Mouse (Mus musculus) adrenal gland, postnatal 0 days (tissue): ENCODE measurements around the gene Plekhh1. TPM values are rescaled to one million over a fixed set of nuclear protein-coding genes. Genes with fewer than 3 reads are reported as not detected.

ENCODE experiments used
- polyA plus RNA-seq: library from polyadenylated mRNA; unstranded; fragments of >200 nt; fragmentation: Nextera tagmentation; extraction: Ambion mirVana; gene quantifications from 2 replicates; pipeline ENCODE4 v1.2.1, GENCODE M21; 2015

Gene Plekhh1
- polyA plus RNA-seq: 0.79 and 0.93 TPM in 2 replicates

GRCm38 (mm10) chr12:79028911-79029861 is at the start of gene Plekhh1:
TSS of gene Plekhh1 (plus strand) at chr12:79029163.

GRCm38 (mm10) chr12:79007126-79007753 is 21.7 kb upstream of the Plekhh1 start, which contains the start of gene Tmem229b:
TSS of gene Tmem229b (minus strand) at chr12:79007627.

GRCm38 (mm10) chr12:79089182-79089812 is 60.3 kb downstream of the Plekhh1 start, which contains the start of gene Pigh:
TSS of gene Pigh (minus strand) at chr12:79089651.

DNA sequence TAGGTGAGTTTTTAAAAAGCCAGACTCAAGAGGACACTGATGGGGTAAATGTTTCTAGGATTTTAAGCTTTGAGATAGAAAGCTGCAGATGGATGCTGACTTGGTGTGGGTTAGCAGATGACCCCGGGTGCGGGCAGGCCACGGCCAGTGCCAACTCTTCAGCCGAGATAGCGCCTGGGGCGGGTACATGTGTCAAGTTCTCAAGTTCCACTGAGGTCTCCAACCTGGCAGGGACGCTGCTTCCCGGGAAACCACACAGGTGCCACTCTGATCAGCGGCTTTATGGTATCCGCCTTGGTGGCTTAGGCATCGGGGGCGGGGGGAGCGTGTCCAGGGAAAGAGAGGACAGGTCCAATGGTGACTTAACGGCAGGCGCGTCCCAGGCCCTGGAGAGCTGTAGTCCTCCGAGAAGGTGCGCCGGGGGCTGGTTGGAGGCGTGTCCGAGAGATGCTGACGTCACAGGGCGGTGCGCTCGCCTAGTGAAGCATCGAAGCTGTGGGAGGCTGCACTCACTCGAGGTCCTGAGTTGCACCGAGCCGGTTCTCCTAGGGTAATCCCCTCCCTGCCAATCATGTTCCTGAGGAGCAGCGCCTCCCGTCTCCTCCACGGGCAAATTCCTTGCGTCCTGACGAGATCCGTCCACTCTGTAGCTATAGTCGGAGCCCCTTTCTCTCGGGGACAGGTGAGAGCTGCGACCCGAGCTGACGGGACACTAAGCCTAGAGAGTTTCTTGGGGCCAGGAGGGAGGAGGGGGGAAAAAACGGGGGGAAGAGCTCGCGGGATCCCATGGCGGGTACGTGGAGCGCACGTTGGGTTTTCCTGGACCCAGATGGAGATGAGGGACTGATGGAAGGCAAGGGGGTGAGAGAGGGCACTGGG is 101.6 kb downstream of the Plekhh1 start, which contains the start of gene Arg2:
Gene Arg2 (plus strand): TSS at position 479 of the 879 bp plus-strand sequence.

Other genes with a start within 250 kb of the Plekhh1 start
- gene Atp6v1d, start 167.5 kb upstream of the Plekhh1 start, polyA plus RNA-seq: 71.0 and 81.4 TPM in 2 replicates
- gene Eif2s1, start 167.3 kb upstream of the Plekhh1 start, polyA plus RNA-seq: 98.9 and 133 TPM in 2 replicates
- 1.2 and 2.0 TPM in 2 replicates for gene Plek2, start 122.2 kb upstream of the Plekhh1 start, polyA plus RNA-seq
- gene Tmem229b, start 21.5 kb upstream of the Plekhh1 start, polyA plus RNA-seq: 7.5 and 7.7 TPM in 2 replicates
- 16.9 and 17.6 TPM in 2 replicates for gene Pigh, start 60.5 kb downstream of the Plekhh1 start, polyA plus RNA-seq
- gene Arg2, start 101.6 kb downstream of the Plekhh1 start, polyA plus RNA-seq: 0.65 and 1.4 TPM in 2 replicates
- gene Vti1b, start 143.5 kb downstream of the Plekhh1 start, polyA plus RNA-seq: 114 and 152 TPM in 2 replicates
- gene Rdh11, start 163.1 kb downstream of the Plekhh1 start, polyA plus RNA-seq: 16.7 and 19.3 TPM in 2 replicates
- 0.95 and 1.6 TPM in 2 replicates for gene Rdh12, start 179.8 kb downstream of the Plekhh1 start, polyA plus RNA-seq